Mouse (Mus musculus): ENCODE measurements around the gene 1110051M20Rik. TPM values are rescaled to one million over a fixed set of nuclear protein-coding genes. Genes with fewer than 3 reads are reported as not detected.

The 1110051M20Rik gene
- polyA plus RNA-seq, 1 experiment, result 10.3 TPM

GRCm38 (mm10) chr2:91236601-91237510, 207.6 kb downstream of the 1110051M20Rik start, which contains the start of gene Ddb2:
Gene Ddb2, minus strand, starts transcription at chr2:91236982.
- H3K27ac ChIP-seq (ENCODE audit: control insufficient read depth, insufficient read depth, low read length), result peak within 1 kb of the TSS; percentile 87
- DNase-seq, result peak; percentile 90
- no peak for TF ChIP-seq CTCF (IDR thresholded peaks at IDR 0.05; ENCODE audit: borderline replicate concordance, control insufficient read depth, extremely low read depth, insufficient read depth, low read length, poor library complexity)
- TF ChIP-seq POLR2A (IDR thresholded peaks at IDR 0.05; ENCODE audit: control insufficient read depth, extremely low read depth, insufficient read depth, low read length, poor library complexity), result peak; percentile 70; the same call in 1 of the 2 replicates
- H3K36me3 ChIP-seq (ENCODE audit: control insufficient read depth, insufficient read depth, low read length), result peaks cover 9% of the 10 kb centered on the region; the same call in 1 of the 2 replicates
- H3K4me3 ChIP-seq (ENCODE audit: control insufficient read depth, insufficient read depth, low read length), result peak within 1 kb of the TSS; percentile 65
- H3K4me1 ChIP-seq (replicated peaks; ENCODE audit: control insufficient read depth, insufficient read depth, low read length), result peaks cover 3% of the 10 kb centered on the region; the same call in 1 of the 2 replicates
- H3K27me3 ChIP-seq (ENCODE audit: control insufficient read depth, insufficient read depth, low read length), result no peaks in the 10 kb centered on the region
- under 1% methylated on average over 48 of the region's 48 CpGs for WGBS

- 87% methylated on average over 2 of the region's 2 CpGs for WGBS
- Histone ChIP-seq H3K27ac (ENCODE audit: control insufficient read depth, insufficient read depth, low read length) (no peak overlapping the region), H3K4me1 (replicated peaks; ENCODE audit: control insufficient read depth, insufficient read depth, low read length) (no peaks in the 10 kb centered on the region), H3K4me3 (ENCODE audit: control insufficient read depth, insufficient read depth, low read length) (no peak overlapping the region), H3K27me3 (ENCODE audit: control insufficient read depth, insufficient read depth, low read length) (no peaks in the 10 kb centered on the region), H3K36me3 (ENCODE audit: control insufficient read depth, insufficient read depth, low read length) (peaks cover 15% of the 10 kb centered on the region; the same call in 1 of the 2 replicates)
- TF ChIP-seq CTCF (IDR thresholded peaks at IDR 0.05; ENCODE audit: borderline replicate concordance, control insufficient read depth, extremely low read depth, insufficient read depth, low read length, poor library complexity) (no peak), POLR2A (IDR thresholded peaks at IDR 0.05; ENCODE audit: control insufficient read depth, extremely low read depth, insufficient read depth, low read length, poor library complexity) (no peak)
- no peak for DNase-seq
Measured at GRCm38 (mm10) chr2:91229735-91230134, 214.8 kb downstream of the 1110051M20Rik start.

Other genes with a start within 250 kb of the 1110051M20Rik start
- 35.2 and 38.8 TPM in 2 replicates for gene Nr1h3, start 241.9 kb downstream of the 1110051M20Rik start, polyA plus RNA-seq (2012; rRNA removed)
- 31.1 TPM in 2 replicates for gene Acp2, start 241.8 kb downstream of the 1110051M20Rik start, polyA plus RNA-seq (2012; rRNA removed)
- 51.2 and 65.7 TPM in 2 replicates for gene Ddb2, start 207.7 kb downstream of the 1110051M20Rik start, polyA plus RNA-seq (2012; rRNA removed)
- gene Pacsin3, start 188.8 kb downstream of the 1110051M20Rik start, polyA plus RNA-seq (2012; rRNA removed), result 5.6 and 14.9 TPM in 2 replicates
- gene Arfgap2, start 179.7 kb downstream of the 1110051M20Rik start, polyA plus RNA-seq (2012; rRNA removed), result 77.6 and 93.9 TPM in 2 replicates
- gene Lrp4, start 12.8 kb upstream of the 1110051M20Rik start, polyA plus RNA-seq (2012; rRNA removed), result 3.1 and 3.7 TPM in 2 replicates
- 20.9 and 24.0 TPM in 2 replicates for gene Ckap5, start 82.1 kb upstream of the 1110051M20Rik start, polyA plus RNA-seq (2012; rRNA removed)
- gene F2, start 191.7 kb upstream of the 1110051M20Rik start, polyA plus RNA-seq (2012; rRNA removed), result 0.62 and 5.1 TPM in 2 replicates
- gene Zfp408, start 205.1 kb upstream of the 1110051M20Rik start, polyA plus RNA-seq (2012; rRNA removed), result 52.2 and 62.6 TPM in 2 replicates
- gene Arhgap1, start 205.2 kb upstream of the 1110051M20Rik start, polyA plus RNA-seq (2012; rRNA removed), result 185 and 191 TPM in 2 replicates